Mouse (Mus musculus) embryonic stem cell, embryonic (primary cell): ENCODE measurements around the gene Ntpcr.

Experiments used
- CTCF ChIA-PET, 4 experiments: fragments of 300-600 bp in 2 of 4; fragments of 350-600 bp in 2 of 4; sonication (Branson Sonifier 250); formaldehyde crosslinking; loops; one replicate each; lab custom pipeline; 2022; ENCODE audit warnings: inconsistent platforms in 2 of 4; lab: Charles Lee
- POLR2A ChIA-PET, 4 experiments: fragments of 300-600 bp in 2 of 4; fragments of 350-600 bp in 2 of 4; sonication (Branson Sonifier 250); formaldehyde crosslinking; loops; one replicate each; lab custom pipeline; 2022; ENCODE audit warnings: antibody characterized with exemption in 4 of 4, inconsistent platforms in 1 of 4; lab: Charles Lee

Ntpcr gene

DNA sequence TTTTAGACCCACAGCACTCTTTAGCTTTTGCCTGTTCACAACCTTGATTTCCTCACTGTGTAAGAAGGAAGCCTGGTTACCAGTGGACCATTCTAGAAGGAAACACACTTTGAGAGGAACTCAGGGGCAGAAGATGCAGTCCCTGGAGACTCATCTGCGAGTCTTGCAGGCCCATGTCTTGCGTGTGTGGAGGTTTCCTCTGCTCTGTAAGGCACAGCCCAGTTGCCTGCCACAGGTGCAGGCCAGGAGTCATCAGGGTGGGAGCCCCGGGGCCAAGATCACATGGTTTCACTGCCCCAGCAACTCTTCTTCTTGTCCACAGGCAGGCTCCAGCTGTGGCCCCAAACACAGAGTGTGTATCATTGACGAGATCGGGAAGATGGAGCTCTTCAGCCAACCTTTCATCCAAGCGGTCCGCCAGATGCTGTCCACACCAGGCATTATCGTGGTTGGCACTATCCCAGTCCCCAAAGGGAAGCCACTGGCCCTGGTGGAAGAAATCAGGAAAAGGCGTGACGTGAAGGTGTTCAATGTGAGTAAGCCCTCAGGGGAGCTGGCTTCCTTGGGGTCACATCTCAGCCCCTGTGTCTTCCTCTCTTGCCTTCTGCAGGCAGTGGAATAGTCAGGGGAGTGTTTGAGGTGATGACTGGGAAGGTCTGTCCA, 15.3 kb downstream of the Ntpcr start:
- POLR2A ChIA-PET: interaction anchor here in 1 of 4 experiments (0.5 to 0.6 kb wide), 2 partner anchors 334 to 346 kb away, joined by 3 read pairs; no protein-coding TSS in a partner anchor
- CTCF ChIA-PET: interaction anchor here in 2 of 4 experiments (1.1 to 1.7 kb wide), 2 partner anchors 14 kb away, joined by 3 to 6 read pairs; no protein-coding TSS in a partner anchor

DNA sequence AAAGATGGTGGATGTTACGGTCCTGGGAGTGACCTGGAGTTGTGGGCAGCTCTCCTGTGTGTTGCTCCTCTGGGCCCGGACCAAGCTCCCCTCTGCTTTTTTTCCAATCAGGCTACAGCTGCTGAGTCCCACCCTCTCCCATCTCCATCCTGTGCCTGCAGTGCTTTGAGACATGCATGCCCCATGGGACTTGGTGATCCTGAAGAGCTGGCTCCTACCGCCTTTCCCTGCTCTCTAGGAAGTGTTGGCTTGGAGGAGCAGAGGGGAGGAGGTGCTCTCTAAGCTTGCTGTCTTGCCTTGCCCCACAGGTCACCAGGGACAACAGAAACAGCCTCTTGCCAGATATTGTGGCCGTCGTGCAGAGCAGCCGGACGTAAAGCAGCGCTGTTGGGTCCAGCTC, 17.6 kb downstream of the Ntpcr start:
- ChIA-PET POLR2A (interaction anchor here in 2 of 4 experiments (1.3 to 1.7 kb wide), 2 partner anchors 46 to 420 kb away, joined by 3 to 5 read pairs; no protein-coding TSS in a partner anchor), CTCF (interaction anchor here in 3 of 4 experiments (0.6 to 1.7 kb wide), 4 partner anchors 12 to 749 kb away, joined by 3 to 12 read pairs (median 4); partner anchors contain the start of gene Pcnx2 (in 1 of the 3))

DNA sequence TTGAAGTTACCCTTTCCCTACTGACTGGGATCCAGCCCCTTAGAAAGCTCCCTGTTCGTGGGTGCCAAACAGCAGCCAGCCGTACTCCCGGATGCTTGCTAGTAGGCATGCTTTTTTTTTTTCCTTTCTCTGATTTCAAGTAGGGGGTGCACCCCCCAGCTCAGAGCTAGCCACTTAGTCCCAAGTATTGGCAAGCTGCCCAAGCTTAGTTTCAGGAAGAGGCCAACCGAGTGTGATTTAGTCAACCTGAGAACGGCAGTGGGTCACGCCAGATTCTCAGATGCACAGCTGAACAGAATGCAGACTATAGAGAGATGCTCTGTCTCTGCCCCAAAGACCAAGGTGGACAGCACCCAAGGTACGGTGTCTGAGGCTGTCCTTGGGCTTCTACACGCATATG, 21.1 kb downstream of the Ntpcr start:
- ChIA-PET POLR2A (interaction anchor here in 3 of 4 experiments (0.7 to 1.8 kb wide), 6 partner anchors 9 to 640 kb away, joined by 3 to 5 read pairs (median 4); no protein-coding TSS in a partner anchor), CTCF (interaction anchor here (0.7 to 1.1 kb wide), 6 partner anchors 8 to 585 kb away, joined by 3 read pairs; no protein-coding TSS in a partner anchor)

- ChIA-PET CTCF (no interaction called here), POLR2A (no interaction called here)
Observed at GRCm38 (mm10) chr8:125755896-125756295, 26.1 kb downstream of the Ntpcr start.

GRCm38 (mm10) chr8:125756391-125757105, 26.8 kb downstream of the Ntpcr start:
- ChIA-PET CTCF (no interaction called here), POLR2A (interaction anchor here in 1 of 4 experiments (0.5 kb wide), 1 partner anchor 150 kb away, joined by 6 read pairs; no protein-coding TSS in a partner anchor)

DNA sequence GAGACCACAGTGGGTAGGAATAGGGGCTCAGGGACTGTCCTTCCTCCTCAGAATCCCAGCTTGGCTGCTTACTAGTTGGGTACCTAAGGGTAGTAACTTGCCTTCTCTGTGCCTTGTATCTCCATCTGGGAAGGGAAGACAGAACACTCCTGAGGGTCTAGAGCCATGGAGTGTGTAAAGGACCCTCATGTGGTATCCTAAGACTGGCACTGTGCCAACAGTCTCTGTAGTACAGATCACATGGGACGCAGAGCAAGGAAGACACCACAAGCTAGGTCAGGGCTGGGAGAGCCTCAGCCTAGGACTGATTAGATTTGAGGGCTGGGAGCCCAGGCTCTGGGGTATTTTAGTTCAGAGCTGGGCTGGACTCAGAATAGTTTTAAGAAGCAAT, 27.3 kb downstream of the Ntpcr start:
- ChIA-PET POLR2A (interaction anchor here in 1 of 4 experiments (0.5 kb wide), 1 partner anchor 151 kb away, joined by 6 read pairs; no protein-coding TSS in a partner anchor), CTCF (no interaction called here)

DNA sequence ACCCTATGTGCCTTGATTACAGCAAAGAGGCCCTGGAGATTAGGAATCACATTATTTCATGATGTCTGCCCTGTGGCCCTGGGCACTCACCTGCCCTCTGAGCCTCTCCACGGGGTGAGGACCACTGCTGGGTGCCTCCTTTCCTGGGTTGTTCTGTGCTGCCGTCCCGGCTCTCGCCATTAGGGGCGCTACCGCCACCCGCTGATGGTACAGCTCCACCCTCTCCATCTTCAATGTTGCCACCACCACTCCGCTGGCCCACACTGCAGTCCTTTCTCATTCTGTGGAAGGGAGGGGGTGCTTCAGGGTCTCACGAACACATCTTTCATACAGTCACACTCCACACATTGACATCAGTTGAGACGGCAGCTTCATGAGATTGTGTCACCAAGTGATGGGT, 29.3 kb downstream of the Ntpcr start:
- ChIA-PET POLR2A (interaction anchor here in 2 of 4 experiments (0.6 kb wide), 3 partner anchors 23 to 589 kb away, joined by 3 to 4 read pairs (median 4); no protein-coding TSS in a partner anchor), CTCF (interaction anchor here in 3 of 4 experiments (0.5 to 1.8 kb wide), 19 partner anchors 9 to 1142 kb away, joined by 3 to 6 read pairs (median 3); partner anchors contain the start of gene Disc1 (in 1 of the 3))

DNA sequence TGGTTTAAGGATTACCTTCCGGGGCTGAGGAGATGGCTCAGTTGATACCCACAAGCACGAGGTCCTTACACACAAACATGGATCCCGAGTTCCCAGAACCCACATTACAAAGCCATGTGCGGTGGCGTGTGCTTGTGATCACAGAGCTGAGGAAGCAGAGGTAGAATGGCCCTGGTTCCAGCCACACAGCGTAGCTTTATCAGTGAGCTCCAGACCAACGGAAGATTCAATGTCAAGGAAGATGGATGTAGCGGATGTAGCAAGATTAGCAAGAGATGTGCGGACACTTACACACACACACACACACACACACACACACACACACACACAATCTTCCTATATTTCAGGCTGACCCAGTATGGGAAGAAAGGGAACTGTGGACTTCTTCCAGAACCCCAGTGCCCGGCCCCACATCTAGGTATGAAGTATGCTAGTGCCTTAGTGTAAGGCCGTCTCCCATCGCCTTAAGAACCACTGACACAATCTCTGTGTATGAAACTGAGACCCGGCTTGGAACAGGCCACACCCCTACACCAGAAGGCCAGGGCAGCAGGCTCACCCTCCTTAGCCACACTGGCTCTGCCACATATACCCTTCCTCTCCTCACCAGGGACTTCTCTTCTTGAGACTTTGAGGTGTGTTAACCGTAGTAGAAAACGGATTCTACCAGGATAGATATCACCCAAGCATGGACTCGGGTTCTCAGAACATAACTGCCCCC, 33.5 kb downstream of the Ntpcr start:
- ChIA-PET CTCF (interaction anchor here in 1 of 4 experiments (0.7 kb wide), 1 partner anchor 421 kb away, joined by 4 read pairs; no protein-coding TSS in a partner anchor), POLR2A (interaction anchor here in 1 of 4 experiments (0.7 kb wide), 1 partner anchor 320 kb away, joined by 4 read pairs; no protein-coding TSS in a partner anchor)

DNA sequence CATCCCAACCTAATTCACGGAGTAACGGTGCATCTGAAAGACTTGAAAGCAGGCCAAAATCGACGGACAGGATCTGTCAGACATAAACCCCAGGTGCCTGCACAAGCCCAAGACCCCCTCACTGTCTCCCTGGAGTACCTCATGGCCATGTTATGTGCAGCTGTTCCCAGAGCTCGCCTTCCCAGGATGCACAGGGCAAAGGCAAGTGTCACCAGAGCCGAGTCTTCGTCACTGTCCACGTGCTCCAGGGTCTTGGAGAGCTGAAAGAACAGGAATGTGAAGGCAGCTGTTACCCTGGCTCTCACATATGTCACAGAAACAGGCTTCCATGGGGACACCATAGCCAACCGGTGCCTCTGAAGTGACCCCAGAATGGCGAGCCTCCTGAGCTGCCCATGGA, 38.3 kb downstream of the Ntpcr start:
- CTCF ChIA-PET: no interaction called here
- POLR2A ChIA-PET: no interaction called here

DNA sequence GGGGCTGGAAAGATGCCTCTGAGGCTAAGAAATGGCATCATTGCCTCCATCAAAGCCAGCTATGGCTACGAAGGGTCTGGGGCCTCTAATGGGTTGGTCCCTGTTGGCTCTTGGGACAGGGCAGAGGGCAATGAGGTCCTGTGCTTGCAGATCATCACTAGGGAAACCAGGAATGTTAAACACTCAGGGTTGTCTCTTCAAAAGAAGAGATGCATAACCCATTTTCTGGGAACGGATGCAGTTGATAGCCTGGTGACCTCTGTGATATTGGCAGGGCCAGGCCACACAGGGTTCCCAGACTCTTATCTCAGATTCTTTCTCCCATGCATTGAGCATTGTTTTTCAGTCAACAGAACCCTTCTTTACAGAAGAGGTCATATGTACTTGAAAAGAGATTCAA, 42.5 kb downstream of the Ntpcr start:
- ChIA-PET POLR2A (no interaction called here), CTCF (no interaction called here)

DNA sequence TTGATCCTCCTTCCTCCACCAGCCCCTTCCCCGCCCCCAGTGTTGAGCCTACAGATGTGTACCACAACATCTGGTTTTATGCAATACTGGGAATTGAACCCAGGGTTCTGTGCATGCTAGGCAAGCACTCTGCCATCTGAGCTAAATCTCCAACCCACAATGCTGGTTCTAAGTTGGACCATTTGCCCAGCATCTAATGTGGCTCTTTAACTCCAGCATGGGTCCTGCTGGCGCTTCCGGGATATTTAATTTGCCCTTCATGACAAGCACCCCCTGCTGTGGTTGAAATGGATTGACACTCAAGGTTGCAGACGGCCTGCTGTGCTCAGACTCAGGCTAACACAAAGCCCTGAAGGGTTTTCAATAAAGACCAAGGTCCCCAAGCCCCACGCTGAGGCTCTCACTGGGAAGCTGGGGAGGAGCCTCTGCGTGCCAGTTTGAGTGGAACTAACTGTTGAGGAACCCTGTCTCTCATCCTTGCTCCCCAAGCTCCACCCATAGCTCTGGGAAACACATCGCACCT, 43.6 kb downstream of the Ntpcr start:
- POLR2A ChIA-PET: interaction anchor here in 2 of 4 experiments (0.7 to 1.2 kb wide), 4 partner anchors 20 to 73 kb away, joined by 3 to 4 read pairs (median 4); no protein-coding TSS in a partner anchor
- CTCF ChIA-PET: interaction anchor here in 3 of 4 experiments (0.5 to 1.1 kb wide), 4 partner anchors 12 to 239 kb away, joined by 3 to 4 read pairs (median 3); partner anchors contain the start of gene Sipa1l2 (in 1 of the 3)

GRCm38 (mm10) chr8:125775031-125775430, 45.3 kb downstream of the Ntpcr start:
- POLR2A ChIA-PET: interaction anchor here in 1 of 4 experiments (0.6 kb wide), 1 partner anchor 13 kb away, joined by 3 read pairs; no protein-coding TSS in a partner anchor
- CTCF ChIA-PET: interaction anchor here in 3 of 4 experiments (0.6 to 1.0 kb wide), 4 partner anchors 16 to 360 kb away, joined by 3 to 4 read pairs (median 4); no protein-coding TSS in a partner anchor

GRCm38 (mm10) chr8:125776314-125776713, 46.6 kb downstream of the Ntpcr start:
- ChIA-PET POLR2A (interaction anchor here in 2 of 4 experiments (0.6 to 1.3 kb wide), 2 partner anchors 59 to 68 kb away, joined by 3 to 4 read pairs; no protein-coding TSS in a partner anchor), CTCF (no interaction called here)

- CTCF ChIA-PET: interaction anchor here in 1 of 4 experiments (0.9 kb wide), 1 partner anchor 18 kb away, joined by 3 read pairs; no protein-coding TSS in a partner anchor
- POLR2A ChIA-PET: interaction anchor here in 2 of 4 experiments (0.6 to 1.3 kb wide), 2 partner anchors 59 to 68 kb away, joined by 3 to 4 read pairs; no protein-coding TSS in a partner anchor
Observed at GRCm38 (mm10) chr8:125776800-125777199, 47.0 kb downstream of the Ntpcr start.

- POLR2A ChIA-PET: interaction anchor here in 2 of 4 experiments (0.6 to 1.3 kb wide), 3 partner anchors 31 to 207 kb away, joined by 3 to 5 read pairs (median 4); no protein-coding TSS in a partner anchor
Observed at GRCm38 (mm10) chr8:125777478-125778164, 47.9 kb downstream of the Ntpcr start.

DNA sequence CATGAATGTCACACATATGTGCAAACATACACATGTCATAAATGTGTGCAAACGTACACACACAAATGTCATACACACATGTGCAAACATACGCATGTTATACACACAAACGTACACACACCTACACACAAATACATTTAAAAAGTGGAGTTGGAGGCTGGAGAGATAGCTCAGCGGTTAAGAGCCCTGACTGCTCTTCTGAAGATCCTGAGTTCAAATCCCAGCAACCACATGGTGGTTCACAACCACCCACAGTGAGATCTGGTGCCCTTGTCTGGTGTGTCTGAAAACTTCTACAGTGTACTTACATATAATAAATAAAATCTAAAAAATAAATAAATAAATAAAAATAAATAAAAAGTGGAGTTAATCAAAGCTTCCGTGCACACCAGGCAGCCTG, 49.2 kb downstream of the Ntpcr start:
- ChIA-PET CTCF (no interaction called here), POLR2A (no interaction called here)

More at GRCm38 (mm10) chr8:125777478-125778164, 47.9 kb downstream of the Ntpcr start:
- CTCF ChIA-PET: interaction anchor here in 3 of 4 experiments (0.7 to 0.9 kb wide), 3 partner anchors 19 to 566 kb away, joined by 3 read pairs; no protein-coding TSS in a partner anchor

GRCm38 (mm10) chr8:125779656-125780055, 49.9 kb downstream of the Ntpcr start:
- ChIA-PET CTCF (no interaction called here), POLR2A (no interaction called here)
